Mouse (Mus musculus): Measurements from ENCODE around the gene Olfr560. TPM values are rescaled to one million over a fixed set of nuclear protein-coding genes. Genes with fewer than 3 reads are reported as not detected.

Olfr560 gene
- not detected for total RNA-seq (2021)

DNA sequence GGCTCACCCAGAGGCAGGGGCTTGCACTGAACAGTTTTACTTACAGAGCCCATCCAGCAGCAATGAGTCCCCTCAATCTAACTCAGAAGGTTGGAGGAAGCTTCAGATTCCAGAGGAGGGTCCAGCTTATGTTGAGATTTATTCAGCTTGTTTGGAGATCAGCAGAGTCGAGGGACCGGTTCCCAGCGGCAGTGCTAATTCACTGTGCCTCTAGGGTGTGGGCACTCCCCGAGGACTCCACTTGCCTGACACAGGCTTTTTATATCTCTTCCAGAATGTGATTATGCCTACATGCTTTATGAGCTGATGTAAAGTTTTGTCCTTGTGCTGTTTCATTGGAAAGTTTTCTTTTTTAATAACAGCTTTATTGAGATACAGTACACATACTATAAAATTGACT is at the start of gene Olfr560, which contains the start of gene Olfr78:
Olfr560 (minus strand) TSS at position 101 of the 400 bp plus-strand sequence.
Olfr78 (minus strand) TSS at position 206 of the 400 bp plus-strand sequence.
- intact Hi-C loops (cut with DNase I) = no loop called here
- DNase-seq (ENCODE audit: extremely low spot score in 1 of 2, low spot score in 2 of 2) = no peak

DNA sequence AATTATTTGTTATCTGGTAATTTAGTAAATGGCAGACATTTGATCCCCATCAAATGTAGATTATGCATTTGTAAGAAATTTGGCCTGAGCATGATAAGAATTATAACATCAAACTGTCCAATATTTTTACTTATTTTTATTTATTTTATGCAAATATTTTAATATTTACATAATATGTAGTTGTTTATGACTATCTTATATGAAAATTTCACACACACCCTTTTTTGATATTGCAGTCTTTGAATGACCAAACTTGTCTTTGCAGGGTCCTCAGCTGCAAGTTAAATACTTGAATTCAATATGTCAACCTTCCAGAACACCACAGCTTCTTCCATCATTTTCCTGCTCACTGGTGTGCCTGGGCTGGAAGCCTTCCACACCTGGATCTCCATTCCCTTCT is 44.0 kb upstream of the Olfr560 start, which contains the start of gene Olfr564:
Olfr564 (plus strand) TSS at position 301 of the 400 bp plus-strand sequence.
- DNase-seq (ENCODE audit: extremely low spot score in 1 of 2, low spot score in 2 of 2) = no peak
- intact Hi-C loops (cut with DNase I) = no loop called here

DNA sequence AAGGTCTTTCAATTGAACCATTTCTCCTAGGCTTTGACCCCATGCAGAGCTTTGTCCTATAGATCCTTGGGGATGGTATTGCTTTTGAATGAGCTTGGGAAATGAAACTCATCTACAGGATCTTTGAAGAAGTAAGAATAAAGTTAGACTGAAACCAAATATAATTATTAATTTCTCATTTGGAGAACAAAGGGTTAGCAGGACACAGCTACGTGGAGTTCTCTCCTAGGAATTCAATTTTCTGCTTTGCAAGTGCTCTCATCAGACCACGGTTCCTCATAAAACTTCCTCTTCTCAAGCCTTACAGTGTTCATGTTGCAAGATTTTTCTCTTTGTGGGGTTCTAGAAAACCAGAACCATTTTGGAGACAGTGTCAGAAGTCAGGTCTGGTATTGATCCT is 11.8 kb upstream of the Olfr560 start, which contains the start of gene Olfr561:
Olfr561 (plus strand) TSS at position 301 of the 400 bp plus-strand sequence.
- DNase-seq (ENCODE audit: extremely low spot score in 1 of 2, low spot score in 2 of 2) = no peak
- intact Hi-C loops (cut with DNase I) = no loop called here

DNA sequence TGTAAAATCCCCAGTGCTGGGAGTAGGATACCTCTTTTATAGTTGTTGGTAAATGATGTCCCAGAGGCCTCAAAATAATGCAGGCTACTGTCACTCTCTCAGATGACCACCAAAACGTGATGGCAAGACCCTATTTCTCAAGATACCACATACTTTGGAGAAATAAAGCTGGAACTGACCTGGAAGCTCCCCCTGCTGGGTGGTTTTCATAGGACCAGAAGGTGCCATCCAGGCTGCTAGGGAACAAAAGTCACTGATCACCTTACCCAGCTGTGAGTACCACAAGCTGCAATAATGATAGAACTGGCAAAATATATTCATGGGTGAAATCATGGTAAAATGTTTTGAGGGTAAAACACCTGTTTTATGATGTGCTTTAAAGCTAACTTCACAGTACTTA is 7.1 kb downstream of the Olfr560 start:
- intact Hi-C loops (cut with DNase I) = no loop called here

DNA sequence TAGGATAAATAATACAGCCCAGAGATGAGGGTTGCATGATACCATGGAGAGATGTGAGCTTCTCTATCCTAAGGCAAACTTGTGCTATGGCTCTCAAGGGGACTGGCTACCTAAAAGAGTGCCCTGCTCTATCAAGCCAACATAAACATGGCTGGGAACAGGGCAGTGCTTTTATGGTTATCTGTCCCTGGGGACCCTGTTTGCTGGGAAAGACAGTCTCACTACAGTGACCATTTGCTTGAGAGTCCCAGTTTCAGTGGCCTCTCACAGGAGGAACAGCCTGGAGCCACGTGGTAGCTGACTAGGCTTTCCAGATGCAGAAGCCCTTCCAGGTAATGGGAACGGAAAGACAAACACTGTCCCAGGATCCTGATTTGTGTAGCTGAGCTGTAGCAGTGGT is 21.5 kb downstream of the Olfr560 start:
- intact Hi-C loops (cut with DNase I) = no loop called here
- DNase-seq (ENCODE audit: extremely low spot score in 1 of 2, low spot score in 2 of 2) = no peak

More for the DNA sequence above, 7.1 kb downstream of the Olfr560 start:
- no peak for DNase-seq (ENCODE audit: extremely low spot score in 1 of 2, low spot score in 2 of 2)

DNA sequence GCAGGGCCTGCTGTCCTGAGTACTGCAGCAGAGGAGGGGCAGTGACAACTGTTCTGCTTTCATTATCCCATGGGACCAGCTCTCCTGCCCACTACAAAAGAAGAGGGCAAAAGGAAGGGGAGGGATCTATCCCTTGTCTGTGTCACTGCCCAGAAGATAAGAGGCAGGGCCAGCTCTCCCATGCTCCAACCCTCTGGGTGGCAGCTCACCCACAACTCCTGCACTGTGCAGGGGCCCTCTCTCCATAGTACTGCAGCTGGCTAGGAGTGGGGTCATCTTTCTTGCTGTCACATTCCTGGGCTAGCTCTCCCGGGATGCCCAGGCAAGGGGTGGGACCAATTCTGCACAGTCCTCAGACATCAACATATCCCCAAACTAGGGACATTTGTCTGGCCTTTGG is 25.4 kb downstream of the Olfr560 start:
- intact Hi-C loops (cut with DNase I) = no loop called here

DNA sequence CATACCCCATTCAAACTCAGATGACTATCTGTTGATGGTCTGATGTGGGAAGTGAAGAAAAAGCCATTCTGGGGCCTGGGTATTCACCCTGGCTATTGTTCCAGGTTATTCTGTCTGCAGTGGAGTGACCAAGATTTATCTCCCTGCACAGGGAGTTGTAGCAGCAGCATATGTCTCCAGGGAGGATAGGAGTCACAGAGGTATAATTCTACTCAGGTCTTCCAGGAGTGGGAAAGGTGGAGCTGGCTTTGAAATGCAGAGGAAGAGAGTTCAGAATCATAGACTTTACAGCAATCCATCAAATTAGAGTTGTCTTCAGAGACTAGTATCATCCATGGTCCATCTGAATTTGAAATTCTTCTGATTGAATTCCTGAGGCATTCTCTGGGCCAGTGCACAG is 31.8 kb downstream of the Olfr560 start, which contains the start of gene Olfr559:
Olfr559 (minus strand) TSS at position 101 of the 400 bp plus-strand sequence.
- DNase-seq (ENCODE audit: extremely low spot score in 1 of 2, low spot score in 2 of 2) = no peak
- intact Hi-C loops (cut with DNase I) = no loop called here

More for the DNA sequence above, 25.4 kb downstream of the Olfr560 start:
- DNase-seq (ENCODE audit: extremely low spot score in 1 of 2, low spot score in 2 of 2) = no peak

DNA sequence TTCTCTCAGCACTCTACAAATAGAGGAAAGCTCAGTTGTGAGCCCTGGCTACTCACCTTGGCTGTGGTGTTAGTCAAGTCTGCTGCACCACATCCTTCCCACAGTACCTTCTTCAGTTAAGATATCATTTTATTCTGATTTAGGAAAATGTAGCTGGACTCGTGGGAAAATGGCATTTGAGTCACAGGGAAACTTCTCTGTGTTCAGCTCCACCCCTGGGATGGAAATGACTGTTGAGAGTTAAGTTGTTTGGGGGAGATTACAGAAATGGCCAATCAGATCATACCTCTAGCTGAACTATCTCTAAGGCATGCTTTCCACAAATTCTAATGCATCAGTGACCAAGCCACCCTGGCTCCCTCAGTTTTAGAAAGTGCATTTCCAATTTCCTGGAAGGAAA is 40.2 kb downstream of the Olfr560 start, which contains the start of gene Olfr33:
Olfr33 (minus strand) TSS at position 101 of the 400 bp plus-strand sequence.
- intact Hi-C loops (cut with DNase I) = no loop called here
- DNase-seq (ENCODE audit: extremely low spot score in 1 of 2, low spot score in 2 of 2) = no peak

DNA sequence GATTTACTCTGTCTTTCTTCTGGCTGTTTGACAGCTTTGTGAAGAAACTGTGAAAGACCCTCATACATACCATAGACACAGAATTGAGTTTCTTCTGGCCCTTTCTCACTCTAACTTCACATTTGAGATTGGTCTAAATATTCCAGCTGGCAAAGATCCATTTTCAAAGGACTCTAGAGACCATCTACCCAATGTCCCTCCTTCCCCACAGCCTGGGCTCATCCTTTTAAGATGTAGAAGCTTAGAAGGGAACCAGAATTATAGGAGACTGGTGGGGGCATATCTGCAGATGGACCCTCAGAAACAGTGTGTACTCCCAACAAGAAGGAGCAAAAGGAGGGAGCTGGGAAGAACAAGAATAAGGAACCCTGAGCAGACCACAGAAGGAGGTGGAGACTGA is 57.3 kb downstream of the Olfr560 start, which contains the start of gene Olfr558:
Olfr558 (plus strand) TSS at position 301 of the 400 bp plus-strand sequence.
- intact Hi-C loops (cut with DNase I) = no loop called here
- no peak for DNase-seq (ENCODE audit: extremely low spot score in 1 of 2, low spot score in 2 of 2)

Other genes with a start within 250 kb of the Olfr560 start
- not detected for gene Olfr547, start 224.6 kb downstream of the Olfr560 start, total RNA-seq (2021)
- gene Olfr548-ps1, start 218.5 kb downstream of the Olfr560 start, total RNA-seq (2021) = not detected
- not detected for gene Olfr549, start 209.5 kb downstream of the Olfr560 start, total RNA-seq (2021)
- gene Trim21, start 193.9 kb downstream of the Olfr560 start, total RNA-seq (2021) = 1 to 10 TPM; 1.8 to 2.9 TPM
- under 1 TPM; 0.24 to 0.51 TPM for gene Olfr550, start 187.9 kb downstream of the Olfr560 start, total RNA-seq (2021)
- gene Olfr551, start 167.5 kb downstream of the Olfr560 start, total RNA-seq (2021) = not detected
- gene Olfr552, start 161.6 kb downstream of the Olfr560 start, total RNA-seq (2021) = not detected
- not detected for gene Olfr553, start 141.1 kb downstream of the Olfr560 start, total RNA-seq (2021)
- not detected for gene Olfr554, start 120.9 kb downstream of the Olfr560 start, total RNA-seq (2021)
- gene Olfr555, start 100.5 kb downstream of the Olfr560 start, total RNA-seq (2021) = not detected
- not detected for gene Olfr556, start 94.5 kb downstream of the Olfr560 start, total RNA-seq (2021)
- 1 to 10 TPM; 4.9 to 5.4 TPM for gene Trim68, start 72.0 kb downstream of the Olfr560 start, total RNA-seq (2021)
- not detected for gene Olfr557, start 63.5 kb downstream of the Olfr560 start, total RNA-seq (2021)
- under 1 TPM; 0.15 to 0.32 TPM for gene Olfr558, start 57.2 kb downstream of the Olfr560 start, total RNA-seq (2021)
- not detected for gene Olfr33, start 40.3 kb downstream of the Olfr560 start, total RNA-seq (2021)
- not detected for gene Olfr559, start 31.9 kb downstream of the Olfr560 start, total RNA-seq (2021)
- under 1 TPM; 0.51 to 0.55 TPM for gene Olfr78, start 105 bp upstream of the Olfr560 start, total RNA-seq (2021)
- gene Olfr561, start 11.9 kb upstream of the Olfr560 start, total RNA-seq (2021) = not detected
- gene Olfr564, start 44.1 kb upstream of the Olfr560 start, total RNA-seq (2021) = not detected
- not detected for gene Olfr566, start 99.4 kb upstream of the Olfr560 start, total RNA-seq (2021)
- not detected for gene Olfr568, start 117.8 kb upstream of the Olfr560 start, total RNA-seq (2021)
- not detected for gene Olfr569, start 131.5 kb upstream of the Olfr560 start, total RNA-seq (2021)
- not detected for gene Olfr570, start 135.2 kb upstream of the Olfr560 start, total RNA-seq (2021)
- not detected for gene Olfr571, start 158.2 kb upstream of the Olfr560 start, total RNA-seq (2021)
- gene Olfr572, start 165.0 kb upstream of the Olfr560 start, total RNA-seq (2021) = not detected
- not detected for gene Olfr573-ps1, start 183.2 kb upstream of the Olfr560 start, total RNA-seq (2021)
- not detected for gene Olfr574, start 189.1 kb upstream of the Olfr560 start, total RNA-seq (2021)
- not detected for gene Olfr575, start 199.4 kb upstream of the Olfr560 start, total RNA-seq (2021)
- gene Olfr576, start 203.3 kb upstream of the Olfr560 start, total RNA-seq (2021) = not detected
- not detected for gene Olfr577, start 216.6 kb upstream of the Olfr560 start, total RNA-seq (2021)
- not detected for gene Olfr578, start 230.0 kb upstream of the Olfr560 start, total RNA-seq (2021)